Mouse (Mus musculus): ENCODE results near the gene Oxnad1. TPM values are rescaled to one million over a fixed set of nuclear protein-coding genes. Genes with fewer than 3 reads are reported as not detected.
A peak's percentile ranks its signal among the peaks of the same experiment; 100 is the strongest.

Oxnad1 gene
- 19.0 and 23.4 TPM in 2 replicates for polyA plus RNA-seq (2016; fragmentation: Nextera tagmentation; extraction: Ambion mirVana)

- ATAC-seq (ENCODE audit: low FRiP score), result peak; percentile 96
- peak within 1 kb of the TSS; percentile 63 for H3K4me2 ChIP-seq
These were observed at the start of gene Oxnad1 for GRCm38 (mm10) chr14:32084761-32085485. Gene Oxnad1 (plus strand): TSS chr14:32085374.

GRCm38 (mm10) chr14:32036482-32036881, 48.7 kb upstream of the Oxnad1 start:
- Histone ChIP-seq H3K9ac (no peak overlapping the region), H3K4me3 (replicated peaks) (no peak overlapping the region), H3K4me1 (no peaks in the 10 kb centered on the region), H3K9me3 (no peaks in the 10 kb centered on the region), H3K27me3 (no peaks in the 10 kb centered on the region), H3K36me3 (replicated peaks) (no peaks in the 10 kb centered on the region), H3K27ac (no peak overlapping the region), H3K4me2 (no peak overlapping the region)
- 80% methylated on average over 5 of the region's 5 CpGs for WGBS
- no peak for ATAC-seq (ENCODE audit: low FRiP score)

More at GRCm38 (mm10) chr14:32084761-32085485, at the start of gene Oxnad1:
- Histone ChIP-seq H3K4me1 (peaks cover 20% of the 10 kb centered on the region), H3K27ac (peak within 1 kb of the TSS; percentile 84), H3K4me3 (replicated peaks) (peak within 1 kb of the TSS; percentile 64), H3K9me3 (no peaks in the 10 kb centered on the region), H3K36me3 (replicated peaks) (peaks cover 27% of the 10 kb centered on the region), H3K9ac (peak within 1 kb of the TSS; percentile 69), H3K27me3 (no peaks in the 10 kb centered on the region)
- 5% methylated on average over 22 of the region's 22 CpGs for WGBS

GRCm38 (mm10) chr14:32037661-32038252, 47.4 kb upstream of the Oxnad1 start:
- no peaks in the 10 kb centered on the region for H3K36me3 ChIP-seq (replicated peaks)
- H3K9ac ChIP-seq, result no peak overlapping the region
- no peak overlapping the region for H3K4me2 ChIP-seq
- ATAC-seq (ENCODE audit: low FRiP score), result no peak
- 81% methylated on average over 8 of the region's 8 CpGs for WGBS
- H3K9me3 ChIP-seq, result no peaks in the 10 kb centered on the region
- H3K4me3 ChIP-seq (replicated peaks), result no peak overlapping the region
- no peaks in the 10 kb centered on the region for H3K4me1 ChIP-seq
- no peaks in the 10 kb centered on the region for H3K27me3 ChIP-seq
- H3K27ac ChIP-seq, result no peak overlapping the region

- H3K4me1 ChIP-seq, result no peaks in the 10 kb centered on the region
- H3K4me3 ChIP-seq (replicated peaks), result no peak overlapping the region
- H3K9ac ChIP-seq, result no peak overlapping the region
- no peaks in the 10 kb centered on the region for H3K36me3 ChIP-seq (replicated peaks)
- no peak for ATAC-seq (ENCODE audit: low FRiP score)
- 82% methylated on average over 5 of the region's 5 CpGs for WGBS
- no peak overlapping the region for H3K4me2 ChIP-seq
- H3K27ac ChIP-seq, result no peak overlapping the region
- no peaks in the 10 kb centered on the region for H3K27me3 ChIP-seq
- no peaks in the 10 kb centered on the region for H3K9me3 ChIP-seq
These were observed 43.1 kb upstream of the Oxnad1 start for GRCm38 (mm10) chr14:32042108-32042507.

GRCm38 (mm10) chr14:32046357-32046756, 38.8 kb upstream of the Oxnad1 start:
- 76% methylated on average over 8 of the region's 8 CpGs for WGBS
- Histone ChIP-seq H3K4me1 (no peaks in the 10 kb centered on the region), H3K4me3 (replicated peaks) (no peak overlapping the region), H3K4me2 (no peak overlapping the region), H3K9me3 (no peaks in the 10 kb centered on the region), H3K36me3 (replicated peaks) (no peaks in the 10 kb centered on the region), H3K27ac (no peak overlapping the region), H3K27me3 (no peaks in the 10 kb centered on the region), H3K9ac (no peak overlapping the region)
- no peak for ATAC-seq (ENCODE audit: low FRiP score)

- ATAC-seq (ENCODE audit: low FRiP score), result no peak
- WGBS, result 93% methylated on average over 6 of the region's 6 CpGs
- Histone ChIP-seq H3K9me3 (no peaks in the 10 kb centered on the region), H3K4me2 (no peak overlapping the region), H3K4me1 (no peaks in the 10 kb centered on the region), H3K4me3 (replicated peaks) (no peak overlapping the region), H3K9ac (no peak overlapping the region), H3K36me3 (replicated peaks) (no peaks in the 10 kb centered on the region), H3K27ac (no peak overlapping the region), H3K27me3 (no peaks in the 10 kb centered on the region)
These were observed 35.0 kb upstream of the Oxnad1 start for GRCm38 (mm10) chr14:32050171-32050570.

GRCm38 (mm10) chr14:32053895-32054294, 31.3 kb upstream of the Oxnad1 start:
- 85% methylated on average over 5 of the region's 5 CpGs for whole genome bisulfite sequencing
- H3K4me3 ChIP-seq (replicated peaks), result no peak overlapping the region
- H3K36me3 ChIP-seq (replicated peaks), result no peaks in the 10 kb centered on the region
- H3K27me3 ChIP-seq, result no peaks in the 10 kb centered on the region
- H3K9ac ChIP-seq, result no peak overlapping the region
- H3K4me1 ChIP-seq, result no peaks in the 10 kb centered on the region
- H3K4me2 ChIP-seq, result no peak overlapping the region
- no peak for ATAC-seq (ENCODE audit: low FRiP score)
- no peaks in the 10 kb centered on the region for H3K9me3 ChIP-seq
- no peak overlapping the region for H3K27ac ChIP-seq

- no peaks in the 10 kb centered on the region for H3K9me3 ChIP-seq
- ATAC-seq (ENCODE audit: low FRiP score), result no peak
- no peak overlapping the region for H3K4me3 ChIP-seq (replicated peaks)
- no peak overlapping the region for H3K4me2 ChIP-seq
- H3K9ac ChIP-seq, result no peak overlapping the region
- no peak overlapping the region for H3K27ac ChIP-seq
- no peaks in the 10 kb centered on the region for H3K4me1 ChIP-seq
- H3K27me3 ChIP-seq, result no peaks in the 10 kb centered on the region
- no peaks in the 10 kb centered on the region for H3K36me3 ChIP-seq (replicated peaks)
- WGBS, result 67% methylated on average over 10 of the region's 10 CpGs
These were observed 30.4 kb upstream of the Oxnad1 start for GRCm38 (mm10) chr14:32054788-32055187.

- no peaks in the 10 kb centered on the region for H3K9me3 ChIP-seq
- no peak overlapping the region for H3K4me3 ChIP-seq (replicated peaks)
- no peaks in the 10 kb centered on the region for H3K36me3 ChIP-seq (replicated peaks)
- ATAC-seq (ENCODE audit: low FRiP score), result no peak
- H3K4me2 ChIP-seq, result no peak overlapping the region
- no peaks in the 10 kb centered on the region for H3K27me3 ChIP-seq
- WGBS, result 78% methylated on average over 8 of the region's 8 CpGs
- no peak overlapping the region for H3K27ac ChIP-seq
- no peaks in the 10 kb centered on the region for H3K4me1 ChIP-seq
- no peak overlapping the region for H3K9ac ChIP-seq
These were observed 29.4 kb upstream of the Oxnad1 start for GRCm38 (mm10) chr14:32055781-32056180.

- H3K4me2 ChIP-seq, result no peak overlapping the region
- no peaks in the 10 kb centered on the region for H3K27me3 ChIP-seq
- H3K4me1 ChIP-seq, result no peaks in the 10 kb centered on the region
- no peak overlapping the region for H3K9ac ChIP-seq
- H3K36me3 ChIP-seq (replicated peaks), result no peaks in the 10 kb centered on the region
- H3K27ac ChIP-seq, result no peak overlapping the region
- WGBS, result 92% methylated on average over 2 of the region's 2 CpGs
- no peak overlapping the region for H3K4me3 ChIP-seq (replicated peaks)
- no peaks in the 10 kb centered on the region for H3K9me3 ChIP-seq
- ATAC-seq (ENCODE audit: low FRiP score), result no peak
These were observed 28.5 kb upstream of the Oxnad1 start for GRCm38 (mm10) chr14:32056675-32057074.

- Histone ChIP-seq H3K4me3 (replicated peaks) (no peak overlapping the region), H3K4me1 (no peaks in the 10 kb centered on the region), H3K9ac (no peak overlapping the region), H3K4me2 (no peak overlapping the region), H3K27ac (no peak overlapping the region), H3K9me3 (no peaks in the 10 kb centered on the region), H3K27me3 (no peaks in the 10 kb centered on the region), H3K36me3 (replicated peaks) (no peaks in the 10 kb centered on the region)
- WGBS, result 83% methylated on average over 4 of the region's 4 CpGs
- ATAC-seq (ENCODE audit: low FRiP score), result no peak
These were observed 27.5 kb upstream of the Oxnad1 start for GRCm38 (mm10) chr14:32057664-32058063.

- Histone ChIP-seq H3K9ac (no peak overlapping the region), H3K4me1 (no peaks in the 10 kb centered on the region), H3K27ac (no peak overlapping the region), H3K4me2 (no peak overlapping the region), H3K9me3 (peaks cover 9% of the 10 kb centered on the region; the same call in 1 of the 2 replicates), H3K36me3 (replicated peaks) (no peaks in the 10 kb centered on the region), H3K4me3 (replicated peaks) (no peak overlapping the region), H3K27me3 (no peaks in the 10 kb centered on the region)
- no peak for ATAC-seq (ENCODE audit: low FRiP score)
- 93% methylated on average over 4 of the region's 4 CpGs for WGBS
These were observed 23.8 kb upstream of the Oxnad1 start for GRCm38 (mm10) chr14:32061398-32061797.

- Histone ChIP-seq H3K27ac (no peak overlapping the region), H3K9ac (no peak overlapping the region), H3K27me3 (0 out of 2 replicates have a peak, but pooled peaks cover 3% of the 10 kb centered on the region), H3K4me1 (no peaks in the 10 kb centered on the region), H3K4me2 (no peak overlapping the region), H3K9me3 (no peaks in the 10 kb centered on the region), H3K36me3 (replicated peaks) (no peaks in the 10 kb centered on the region), H3K4me3 (replicated peaks) (no peak overlapping the region)
- no peak for ATAC-seq (ENCODE audit: low FRiP score)
These were observed 12.4 kb upstream of the Oxnad1 start for GRCm38 (mm10) chr14:32072807-32073206.
